Mouse (Mus musculus): ENCODE data around the gene D430041D05Rik. TPM values are rescaled to one million over a fixed set of nuclear protein-coding genes. Genes with fewer than 3 reads are reported as not detected.

The D430041D05Rik gene
- total and polyA plus RNA-seq, 3 experiments: not detected

DNA sequence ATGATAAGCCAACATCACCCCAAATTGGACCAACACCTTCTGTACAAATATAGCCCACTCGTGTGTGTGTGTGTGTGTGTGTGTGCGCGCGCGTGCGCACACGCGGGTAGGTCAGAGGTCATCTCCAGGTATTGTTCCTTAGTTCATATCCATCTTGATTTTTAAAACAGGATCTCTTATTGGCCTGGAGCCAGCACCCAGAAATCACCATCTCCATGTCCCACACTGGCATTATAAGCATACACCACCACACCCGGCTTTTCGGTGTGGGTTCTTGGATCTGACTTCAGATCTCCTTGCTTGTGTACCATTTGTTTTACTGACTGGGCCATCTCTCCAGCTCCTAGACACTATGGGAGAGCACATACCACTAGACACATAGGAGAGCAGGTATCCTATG is 91.4 kb downstream of the D430041D05Rik start:
- H3K79me2 ChIP-seq (replicated peaks; ENCODE audit: control insufficient read depth, extremely low read depth, insufficient read depth, poor library complexity, severe bottlenecking): no peaks in the 10 kb centered on the region
- H3K4me3 ChIP-seq (replicated peaks in 1 of 3; ENCODE audit: low read depth in 2 of 3, low read length in 2 of 3, poor library complexity in 1 of 3): no peak overlapping the region
- no peaks in the 10 kb centered on the region for H3K9me3 ChIP-seq (replicated peaks; ENCODE audit: low read length)
- DNase-seq (ENCODE audit: extremely low read depth): no peak
- H3K9ac ChIP-seq (ENCODE audit: insufficient read depth, low read depth): no peak overlapping the region
- H3K36me3 ChIP-seq (replicated peaks in 1 of 2; ENCODE audit: control insufficient read depth in 1 of 2, insufficient read depth in 1 of 2, low read length in 1 of 2): no peaks in the 10 kb centered on the region
- no peak overlapping the region for H3K4me2 ChIP-seq (ENCODE audit: insufficient read depth, low read depth, poor library complexity, severe bottlenecking)
- dilution Hi-C loops (cut with MboI; ENCODE audit: extremely low pct_ligation_motif_present, extremely low pct_unique_long_range_greater_than_20kb, low sequenced_read_pairs): no loop called here
- in situ Hi-C loops (cut with MboI; ENCODE audit: low pct_ligation_motif_present, low pct_unique_long_range_greater_than_20kb, low sequenced_read_pairs): loop anchor here (25.0 kb wide), 1 partner anchor 182 kb away; no protein-coding TSS in a partner anchor
- TF ChIP-seq TCF12 (IDR thresholded peaks at IDR 0.05; ENCODE audit: low read depth, low read length): no peak
- no peak for TF ChIP-seq MEF2A (IDR thresholded peaks at IDR 0.05; ENCODE audit: borderline replicate concordance, low read depth, low read length)
- no peak for TF ChIP-seq CTCF (conservative IDR thresholded peaks at IDR 0.05 in 1 of 2, IDR thresholded peaks at IDR 0.05 in 1 of 2; ENCODE audit: low read depth in 2 of 2, low read length in 2 of 2)
- H3K4me1 ChIP-seq (ENCODE audit: control insufficient read depth in 1 of 2, insufficient read depth in 2 of 2): no peaks in the 10 kb centered on the region
- no peak overlapping the region for H3K27ac ChIP-seq (ENCODE audit: insufficient read depth, low read depth)
- peaks cover 2% of the 10 kb centered on the region for H3K27me3 ChIP-seq (replicated peaks)

DNA sequence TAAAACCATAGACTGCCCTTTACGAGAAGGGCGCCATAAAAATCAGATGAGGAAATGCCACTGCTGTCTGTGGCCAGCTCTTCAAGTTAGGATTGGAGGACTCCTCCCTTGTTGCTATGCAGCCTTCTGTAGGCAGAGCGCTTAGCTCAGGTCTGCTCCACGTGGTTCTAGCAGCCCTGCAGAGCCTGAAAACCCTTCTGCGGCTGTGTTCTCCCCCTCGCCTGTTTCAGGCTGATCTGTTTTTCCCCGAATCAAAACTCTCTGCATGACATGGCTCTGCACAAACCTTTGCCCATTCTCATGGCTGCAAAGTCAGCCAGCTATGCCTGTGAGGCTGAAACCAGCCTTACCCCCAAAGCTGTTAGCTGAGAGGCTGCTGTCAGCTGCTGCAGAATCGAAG is 91.9 kb downstream of the D430041D05Rik start:
- Histone ChIP-seq H3K9me3 (replicated peaks; ENCODE audit: low read length) (no peaks in the 10 kb centered on the region), H3K79me2 (replicated peaks; ENCODE audit: control insufficient read depth, extremely low read depth, insufficient read depth, poor library complexity, severe bottlenecking) (no peaks in the 10 kb centered on the region), H3K4me1 (ENCODE audit: control insufficient read depth in 1 of 2, insufficient read depth in 2 of 2) (no peaks in the 10 kb centered on the region), H3K9ac (ENCODE audit: insufficient read depth, low read depth) (no peak overlapping the region), H3K36me3 (replicated peaks in 1 of 2; ENCODE audit: control insufficient read depth in 1 of 2, insufficient read depth in 1 of 2, low read length in 1 of 2) (no peaks in the 10 kb centered on the region), H3K27ac (ENCODE audit: insufficient read depth, low read depth) (no peak overlapping the region), H3K27me3 (replicated peaks) (peaks cover 2% of the 10 kb centered on the region), H3K4me2 (ENCODE audit: insufficient read depth, low read depth, poor library complexity, severe bottlenecking) (no peak overlapping the region), H3K4me3 (replicated peaks in 1 of 3; ENCODE audit: low read depth in 2 of 3, low read length in 2 of 3, poor library complexity in 1 of 3) (no peak overlapping the region)
- in situ Hi-C loops (cut with MboI; ENCODE audit: low pct_ligation_motif_present, low pct_unique_long_range_greater_than_20kb, low sequenced_read_pairs): loop anchor here (25.0 kb wide), 1 partner anchor 182 kb away; no protein-coding TSS in a partner anchor
- TF ChIP-seq MEF2A (IDR thresholded peaks at IDR 0.05; ENCODE audit: borderline replicate concordance, low read depth, low read length) (no peak), SIN3A (IDR thresholded peaks at IDR 0.05; ENCODE audit: low read length) (no peak), RCOR1 (conservative IDR thresholded peaks at IDR 0.05; ENCODE audit: low read depth, low read length) (no peak), HCFC1 (IDR thresholded peaks at IDR 0.05; ENCODE audit: low read depth, low read length) (no peak), GABPA (IDR thresholded peaks at IDR 0.05; ENCODE audit: insufficient replicate concordance, low read depth, low read length) (no peak), USF2 (conservative IDR thresholded peaks at IDR 0.05; ENCODE audit: low read depth, low read length) (no peak), CHD1 (IDR thresholded peaks at IDR 0.05; ENCODE audit: low read depth, low read length) (no peak), KAT2A (IDR thresholded peaks at IDR 0.05; ENCODE audit: insufficient replicate concordance, low read length) (no peak), POLR2AphosphoS2 (IDR thresholded peaks at IDR 0.05; ENCODE audit: low read depth, low read length) (no peak), POLR2A (IDR thresholded peaks at IDR 0.05; ENCODE audit: low read depth, low read length) (no peak), RAD21 (IDR thresholded peaks at IDR 0.05; ENCODE audit: low read depth, low read length) (no peak), CHD2 (IDR thresholded peaks at IDR 0.05; ENCODE audit: low read length) (no peak), IRF4 (IDR thresholded peaks at IDR 0.05; ENCODE audit: low read depth, low read length) (no peak), MXI1 (IDR thresholded peaks at IDR 0.05; ENCODE audit: low read depth, low read length) (no peak), BHLHE40 (IDR thresholded peaks at IDR 0.05; ENCODE audit: low read depth, low read length) (no peak), TCF12 (IDR thresholded peaks at IDR 0.05; ENCODE audit: low read depth, low read length) (no peak), ETS1 (conservative IDR thresholded peaks at IDR 0.05; ENCODE audit: low read depth, low read length) (no peak), MAFK (IDR thresholded peaks at IDR 0.05; ENCODE audit: insufficient replicate concordance, low read length) (no peak)
- dilution Hi-C loops (cut with MboI; ENCODE audit: extremely low pct_ligation_motif_present, extremely low pct_unique_long_range_greater_than_20kb, low sequenced_read_pairs): no loop called here
- no peak for DNase-seq (ENCODE audit: extremely low read depth)
